Mouse (Mus musculus): ENCODE measurements at regions not wholly inside any gene's neighbourhood (a gene's known extent, or its start where the extent isn't known, plus 50 kb on each side); places are given as distances from the start of the nearest gene placed in this dataset.

DNA sequence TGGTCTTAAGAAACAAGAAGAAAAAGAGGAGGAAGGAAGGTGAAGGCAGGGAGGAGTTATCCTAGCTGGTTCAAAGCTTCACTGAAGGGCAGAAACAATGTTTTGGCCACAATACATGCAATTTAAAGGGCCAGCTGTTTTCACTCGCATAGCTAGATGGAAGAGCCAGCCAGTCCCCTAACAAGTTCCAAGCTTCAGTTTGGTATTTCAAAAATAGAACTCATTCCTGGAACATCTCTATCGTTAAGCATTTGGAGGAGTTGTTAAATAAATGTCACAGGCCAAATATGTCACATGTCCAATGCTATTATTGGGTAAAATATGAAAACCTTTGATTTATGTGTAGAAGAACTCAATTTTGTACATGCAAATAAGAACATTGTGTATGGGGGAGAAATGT is 194.8 kb downstream of the Tmsb4x start:
- no peak for TF ChIP-seq ZC3H11A (IDR thresholded peaks at IDR 0.05; ENCODE audit: borderline replicate concordance, low read depth, low read length)
- no peak for TF ChIP-seq MAFK (IDR thresholded peaks at IDR 0.05; ENCODE audit: insufficient read depth, low read depth, low read length)
- TF ChIP-seq HCFC1 (IDR thresholded peaks at IDR 0.05; ENCODE audit: borderline replicate concordance, insufficient read depth, low read length) = no peak
- no peak for TF ChIP-seq ZNF384 (IDR thresholded peaks at IDR 0.05; ENCODE audit: low read depth, low read length)
- TF ChIP-seq CHD2 (IDR thresholded peaks at IDR 0.05; ENCODE audit: low read depth, low read length) = no peak
- no peaks in the 10 kb centered on the region for H3K4me1 ChIP-seq (ENCODE audit: control insufficient read depth in 2 of 2, insufficient read depth in 2 of 2, low read length in 2 of 2, poor library complexity in 1 of 2)
- no peak overlapping the region for H3K27ac ChIP-seq (ENCODE audit: insufficient read depth, low read depth, low read length, poor library complexity, severe bottlenecking)
- H3K36me3 ChIP-seq (ENCODE audit: control insufficient read depth, insufficient read depth, low read length, poor library complexity, severe bottlenecking) = no peaks in the 10 kb centered on the region
- H3K9me3 ChIP-seq (ENCODE audit: control insufficient read depth, insufficient read depth, low read depth, low read length) = no peaks in the 10 kb centered on the region
- in situ Hi-C loops (cut with MboI; ENCODE audit: low sequenced_read_pairs in 2 of 2, unreplicated experiment in 2 of 2) = no loop called here
- H3K9ac ChIP-seq (ENCODE audit: insufficient read depth, low read depth, low read length, poor library complexity, severe bottlenecking) = no peak overlapping the region
- DNase-seq (ENCODE audit: low read depth, low spot score) = no peak
- H3K4me3 ChIP-seq (ENCODE audit: insufficient read depth in 1 of 2, low read depth in 1 of 2, low read length in 2 of 2, poor library complexity in 1 of 2, severe bottlenecking in 1 of 2) = no peak overlapping the region

DNA sequence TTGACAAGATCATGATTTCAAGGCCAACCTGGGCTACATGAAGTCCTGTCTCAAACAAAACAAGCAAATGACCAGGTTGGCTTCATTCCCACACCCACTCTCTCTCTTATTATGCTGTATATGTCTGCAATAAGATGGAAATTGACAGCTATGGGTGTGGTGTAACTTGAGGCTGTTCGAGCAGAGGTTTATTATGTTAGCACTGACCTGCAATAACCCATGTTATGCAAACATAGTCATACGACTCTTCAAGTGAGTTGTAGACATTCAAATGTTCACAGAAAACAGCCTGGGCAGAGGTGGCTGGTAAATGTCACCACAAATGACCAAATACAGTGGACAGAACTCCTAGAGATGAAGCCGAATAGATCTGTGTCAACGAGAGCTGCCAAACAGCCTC is 196.2 kb downstream of the Tmsb4x start:
- Histone ChIP-seq H3K36me3 (ENCODE audit: control insufficient read depth, insufficient read depth, low read length, poor library complexity, severe bottlenecking) (no peaks in the 10 kb centered on the region), H3K4me1 (ENCODE audit: control insufficient read depth in 2 of 2, insufficient read depth in 2 of 2, low read length in 2 of 2, poor library complexity in 1 of 2) (no peaks in the 10 kb centered on the region), H3K9me3 (ENCODE audit: control insufficient read depth, insufficient read depth, low read depth, low read length) (no peaks in the 10 kb centered on the region), H3K27ac (ENCODE audit: insufficient read depth, low read depth, low read length, poor library complexity, severe bottlenecking) (no peak overlapping the region), H3K4me3 (ENCODE audit: insufficient read depth in 1 of 2, low read depth in 1 of 2, low read length in 2 of 2, poor library complexity in 1 of 2, severe bottlenecking in 1 of 2) (no peak overlapping the region), H3K9ac (ENCODE audit: insufficient read depth, low read depth, low read length, poor library complexity, severe bottlenecking) (no peak overlapping the region)
- no peak for TF ChIP-seq MAFK (IDR thresholded peaks at IDR 0.05; ENCODE audit: insufficient read depth, low read depth, low read length)
- no peak for TF ChIP-seq ZNF384 (IDR thresholded peaks at IDR 0.05; ENCODE audit: low read depth, low read length)
- TF ChIP-seq HCFC1 (IDR thresholded peaks at IDR 0.05; ENCODE audit: borderline replicate concordance, insufficient read depth, low read length) = no peak
- no peak for TF ChIP-seq ZC3H11A (IDR thresholded peaks at IDR 0.05; ENCODE audit: borderline replicate concordance, low read depth, low read length)
- TF ChIP-seq CHD2 (IDR thresholded peaks at IDR 0.05; ENCODE audit: low read depth, low read length) = no peak
- in situ Hi-C loops (cut with MboI; ENCODE audit: low sequenced_read_pairs in 2 of 2, unreplicated experiment in 2 of 2) = no loop called here
- DNase-seq (ENCODE audit: low read depth, low spot score) = no peak

DNA sequence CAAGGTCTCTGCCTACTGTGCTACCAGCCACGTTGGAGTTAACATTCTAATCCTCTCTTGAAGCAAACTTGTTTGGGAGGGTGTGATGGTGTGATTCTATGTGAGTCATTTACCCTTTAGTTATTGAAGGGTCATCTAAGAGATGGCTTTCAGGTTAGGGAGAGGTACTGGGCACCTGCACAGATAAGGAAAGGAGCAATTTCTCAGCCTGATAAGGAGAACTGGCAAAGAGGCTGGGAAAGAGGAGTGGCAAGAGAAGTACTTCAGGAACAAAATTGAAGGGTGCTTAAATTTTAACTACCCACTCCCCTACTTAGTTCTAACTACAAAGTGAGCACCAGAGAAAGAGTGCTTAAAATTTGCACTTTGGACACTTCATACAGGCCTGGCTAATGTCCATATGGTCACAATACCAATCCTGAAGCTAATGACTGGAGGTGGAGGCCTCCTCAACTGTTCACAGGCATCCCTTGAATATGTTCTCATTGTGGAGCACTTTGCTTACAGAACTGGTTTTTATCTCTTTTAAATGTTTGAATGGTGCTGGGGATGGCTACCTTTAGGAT is 197.1 kb downstream of the Tmsb4x start:
- Histone ChIP-seq H3K9me3 (ENCODE audit: control insufficient read depth, insufficient read depth, low read depth, low read length) (no peaks in the 10 kb centered on the region), H3K4me1 (ENCODE audit: control insufficient read depth in 2 of 2, insufficient read depth in 2 of 2, low read length in 2 of 2, poor library complexity in 1 of 2) (no peaks in the 10 kb centered on the region), H3K36me3 (ENCODE audit: control insufficient read depth, insufficient read depth, low read length, poor library complexity, severe bottlenecking) (no peaks in the 10 kb centered on the region), H3K4me3 (ENCODE audit: insufficient read depth in 1 of 2, low read depth in 1 of 2, low read length in 2 of 2, poor library complexity in 1 of 2, severe bottlenecking in 1 of 2) (no peak overlapping the region), H3K9ac (ENCODE audit: insufficient read depth, low read depth, low read length, poor library complexity, severe bottlenecking) (no peak overlapping the region), H3K27ac (ENCODE audit: insufficient read depth, low read depth, low read length, poor library complexity, severe bottlenecking) (no peak overlapping the region)
- in situ Hi-C loops (cut with MboI; ENCODE audit: low sequenced_read_pairs in 2 of 2, unreplicated experiment in 2 of 2) = no loop called here
- DNase-seq (ENCODE audit: low read depth, low spot score) = no peak
- TF ChIP-seq ZNF384 (IDR thresholded peaks at IDR 0.05; ENCODE audit: low read depth, low read length) (no peak), CHD2 (IDR thresholded peaks at IDR 0.05; ENCODE audit: low read depth, low read length) (no peak), MAFK (IDR thresholded peaks at IDR 0.05; ENCODE audit: insufficient read depth, low read depth, low read length) (no peak), HCFC1 (IDR thresholded peaks at IDR 0.05; ENCODE audit: borderline replicate concordance, insufficient read depth, low read length) (no peak), ZC3H11A (IDR thresholded peaks at IDR 0.05; ENCODE audit: borderline replicate concordance, low read depth, low read length) (no peak)

DNA sequence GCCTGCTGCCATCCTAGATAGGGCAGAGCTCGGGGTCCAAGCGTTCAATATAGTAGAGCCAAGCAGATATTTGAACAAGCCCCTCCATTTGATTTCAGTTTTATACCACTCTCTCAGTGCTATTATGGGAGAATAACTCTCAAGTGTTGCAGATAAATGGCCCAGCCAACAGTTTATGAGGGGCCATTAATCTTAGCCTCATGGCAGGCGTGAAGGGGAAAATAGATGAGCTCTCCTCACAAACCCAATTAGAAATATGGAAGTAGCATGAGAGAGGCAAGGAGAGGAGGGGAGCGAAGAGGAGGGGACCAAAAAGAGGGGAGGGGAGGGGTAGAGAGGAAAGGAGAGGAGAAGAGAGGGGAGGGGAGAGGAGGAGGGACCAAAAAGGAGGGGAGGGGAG is 213.3 kb downstream of the Tmsb4x start:
- H3K27ac ChIP-seq (ENCODE audit: insufficient read depth, low read depth, low read length, poor library complexity, severe bottlenecking) = no peak overlapping the region
- no peaks in the 10 kb centered on the region for H3K4me1 ChIP-seq (ENCODE audit: control insufficient read depth in 2 of 2, insufficient read depth in 2 of 2, low read length in 2 of 2, poor library complexity in 1 of 2)
- no peak for DNase-seq (ENCODE audit: low read depth, low spot score)
- no peaks in the 10 kb centered on the region for H3K36me3 ChIP-seq (ENCODE audit: control insufficient read depth, insufficient read depth, low read length, poor library complexity, severe bottlenecking)
- H3K9me3 ChIP-seq (ENCODE audit: control insufficient read depth, insufficient read depth, low read depth, low read length) = no peaks in the 10 kb centered on the region
- no peak overlapping the region for H3K4me3 ChIP-seq (ENCODE audit: insufficient read depth in 1 of 2, low read depth in 1 of 2, low read length in 2 of 2, poor library complexity in 1 of 2, severe bottlenecking in 1 of 2)
- H3K9ac ChIP-seq (ENCODE audit: insufficient read depth, low read depth, low read length, poor library complexity, severe bottlenecking) = no peak overlapping the region
- no peak for TF ChIP-seq MAFK (IDR thresholded peaks at IDR 0.05; ENCODE audit: insufficient read depth, low read depth, low read length)
- no peak for TF ChIP-seq ZC3H11A (IDR thresholded peaks at IDR 0.05; ENCODE audit: borderline replicate concordance, low read depth, low read length)
- no peak for TF ChIP-seq CHD2 (IDR thresholded peaks at IDR 0.05; ENCODE audit: low read depth, low read length)
- no peak for TF ChIP-seq HCFC1 (IDR thresholded peaks at IDR 0.05; ENCODE audit: borderline replicate concordance, insufficient read depth, low read length)
- no peak for TF ChIP-seq ZNF384 (IDR thresholded peaks at IDR 0.05; ENCODE audit: low read depth, low read length)
- in situ Hi-C loops (cut with MboI; ENCODE audit: low sequenced_read_pairs in 2 of 2, unreplicated experiment in 2 of 2) = no loop called here

DNA sequence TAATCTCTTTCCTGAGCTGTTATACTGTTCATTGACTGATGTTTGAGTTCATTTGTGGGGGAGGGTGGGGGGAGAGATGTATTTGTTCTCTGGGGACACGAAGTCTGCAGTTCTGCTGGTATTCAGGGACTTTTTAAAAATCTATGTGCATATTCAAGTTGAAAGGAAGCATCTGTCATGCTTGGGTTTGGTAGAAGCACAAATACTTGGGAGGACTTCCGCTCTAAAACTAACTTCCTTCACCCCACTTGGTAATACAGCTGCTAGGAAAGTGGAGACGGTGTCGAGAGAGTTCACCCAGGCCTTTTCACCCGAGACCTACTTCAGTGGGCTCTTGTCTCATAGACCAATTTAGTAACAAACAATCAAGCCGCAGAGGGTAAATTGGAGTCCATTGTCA is 228.1 kb downstream of the Tmsb4x start:
- Histone ChIP-seq H3K9ac (ENCODE audit: insufficient read depth, low read depth, low read length, poor library complexity, severe bottlenecking) (no peak overlapping the region), H3K4me3 (ENCODE audit: insufficient read depth in 1 of 2, low read depth in 1 of 2, low read length in 2 of 2, poor library complexity in 1 of 2, severe bottlenecking in 1 of 2) (no peak overlapping the region), H3K4me1 (ENCODE audit: control insufficient read depth in 2 of 2, insufficient read depth in 2 of 2, low read length in 2 of 2, poor library complexity in 1 of 2) (no peaks in the 10 kb centered on the region), H3K9me3 (ENCODE audit: control insufficient read depth, insufficient read depth, low read depth, low read length) (no peaks in the 10 kb centered on the region), H3K27ac (ENCODE audit: insufficient read depth, low read depth, low read length, poor library complexity, severe bottlenecking) (no peak overlapping the region), H3K36me3 (ENCODE audit: control insufficient read depth, insufficient read depth, low read length, poor library complexity, severe bottlenecking) (no peaks in the 10 kb centered on the region)
- no peak for TF ChIP-seq MAFK (IDR thresholded peaks at IDR 0.05; ENCODE audit: insufficient read depth, low read depth, low read length)
- no peak for TF ChIP-seq ZNF384 (IDR thresholded peaks at IDR 0.05; ENCODE audit: low read depth, low read length)
- no peak for TF ChIP-seq ZC3H11A (IDR thresholded peaks at IDR 0.05; ENCODE audit: borderline replicate concordance, low read depth, low read length)
- TF ChIP-seq CHD2 (IDR thresholded peaks at IDR 0.05; ENCODE audit: low read depth, low read length) = no peak
- no peak for TF ChIP-seq HCFC1 (IDR thresholded peaks at IDR 0.05; ENCODE audit: borderline replicate concordance, insufficient read depth, low read length)
- no peak for DNase-seq (ENCODE audit: low read depth, low spot score)
- in situ Hi-C loops (cut with MboI; ENCODE audit: low sequenced_read_pairs in 2 of 2, unreplicated experiment in 2 of 2) = no loop called here

All from ES-E14 (cell line).